Mouse (Mus musculus) bone marrow macrophage, adult 2 months (primary cell): Measurements from ENCODE around the gene Adamts16.

Experiments
- CTCF ChIP-seq: IDR thresholded peaks from 2 replicates; pipeline ENCODE4 v1.5.1; 2012; ENCODE audit warnings: low read depth, mild to moderate bottlenecking, low read length, moderate library complexity
- POLR2A ChIP-seq: IDR thresholded peaks from 2 replicates; pipeline ENCODE4 v1.6.1; 2012; ENCODE audit warnings: mild to moderate bottlenecking, low read depth, low read length, borderline replicate concordance

DNA sequence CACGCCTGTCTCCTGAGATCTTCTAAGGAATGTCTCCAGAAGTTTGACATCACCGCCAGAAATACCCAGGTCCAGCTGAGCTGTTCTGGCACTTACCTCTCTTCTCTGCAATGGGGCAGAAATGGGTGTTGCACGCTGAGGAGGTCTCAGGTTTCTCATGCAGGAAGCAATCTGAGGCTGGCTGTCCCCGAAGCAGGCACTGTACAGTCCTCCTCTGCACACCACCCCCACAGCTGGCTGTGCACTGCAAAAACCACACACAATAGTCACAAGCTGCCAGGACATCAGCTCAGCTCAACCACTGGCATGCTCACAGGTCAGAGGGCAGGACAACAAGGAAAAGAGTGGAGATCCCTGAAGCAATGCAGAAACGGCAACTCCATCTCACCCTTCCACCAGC is 111.6 kb downstream of the Adamts16 start:
- TF ChIP-seq CTCF (no peak), POLR2A (no peak)
